Mouse (Mus musculus) cortical plate, adult 2 months (tissue): ENCODE measurements around the gene Spink2. TPM values are rescaled to one million over a fixed set of nuclear protein-coding genes. Genes with fewer than 3 reads are reported as not detected.

Experiments
- H3K27ac ChIP-seq: fragments of 200-500 bp; 2 replicates; pipeline ENCODE4 v1.5.1; 2012; ENCODE audit warnings: low read length, control low read depth, inconsistent platforms; ENCODE audit not compliant: insufficient read depth
- H3K4me1 ChIP-seq: fragments of 200-500 bp; 2 replicates; pipeline ENCODE4 v1.6.1; 2011; ENCODE audit warnings: low read length; ENCODE audit not compliant: control insufficient read depth, insufficient read depth
- H3K4me3 ChIP-seq: fragments of 200-500 bp; 2 replicates; pipeline ENCODE4 v1.5.1; 2011; ENCODE audit warnings: mild to moderate bottlenecking, low read length, control low read depth; ENCODE audit not compliant: insufficient read depth
- CTCF ChIP-seq: fragments of 200-500 bp; IDR thresholded peaks from 2 replicates; pipeline ENCODE4 v1.5.1; 2011; ENCODE audit warnings: mild to moderate bottlenecking, control low read depth, low read length; ENCODE audit not compliant: insufficient read depth; ENCODE audit errors: extremely low read depth
- POLR2A ChIP-seq: fragments of 200-500 bp; IDR thresholded peaks from 2 replicates; pipeline ENCODE4 v1.6.1; 2011; ENCODE audit warnings: mild to moderate bottlenecking, low read length, control low read depth; ENCODE audit not compliant: insufficient read depth; ENCODE audit errors: extremely low read depth
- polyA plus RNA-seq: library from polyadenylated mRNA; depleted of rRNA; stranded (reverse); fragments of >200 nt; gene quantifications from 2 replicates; pipeline ENCODE4 v1.2.3, GENCODE M21; 2012; rRNA removed

Spink2 gene
- not detected in 2 replicates for polyA plus RNA-seq

DNA sequence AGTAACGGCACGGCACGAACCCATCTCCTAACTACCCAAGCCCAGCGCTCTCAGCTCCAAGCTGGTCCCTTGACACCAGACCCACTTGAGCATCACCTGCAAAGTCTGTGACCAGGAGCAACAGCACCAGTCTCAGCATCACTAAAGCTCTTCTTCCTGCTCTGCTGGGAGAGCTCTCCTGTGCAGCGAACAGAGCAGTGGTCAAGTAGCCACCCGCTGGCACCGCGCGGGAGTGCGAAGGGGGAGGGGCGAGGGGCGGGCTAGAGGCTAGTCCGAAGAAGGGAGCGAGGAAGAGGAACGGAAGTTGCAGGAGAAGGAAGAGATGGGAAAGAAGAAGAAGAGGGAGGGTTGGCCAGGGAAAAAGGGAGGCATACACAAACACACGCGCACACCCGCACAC is at the start of gene Spink2:
TSS of gene Spink2 (minus strand) at position 236 of the 400 bp plus-strand sequence.
- TF ChIP-seq POLR2A (no peak), CTCF (no peak)
- H3K4me3 ChIP-seq, result no peak within 1 kb of the TSS
- no peak within 1 kb of the TSS for H3K27ac ChIP-seq
- H3K4me1 ChIP-seq, result no peaks in the 10 kb centered on the region

DNA sequence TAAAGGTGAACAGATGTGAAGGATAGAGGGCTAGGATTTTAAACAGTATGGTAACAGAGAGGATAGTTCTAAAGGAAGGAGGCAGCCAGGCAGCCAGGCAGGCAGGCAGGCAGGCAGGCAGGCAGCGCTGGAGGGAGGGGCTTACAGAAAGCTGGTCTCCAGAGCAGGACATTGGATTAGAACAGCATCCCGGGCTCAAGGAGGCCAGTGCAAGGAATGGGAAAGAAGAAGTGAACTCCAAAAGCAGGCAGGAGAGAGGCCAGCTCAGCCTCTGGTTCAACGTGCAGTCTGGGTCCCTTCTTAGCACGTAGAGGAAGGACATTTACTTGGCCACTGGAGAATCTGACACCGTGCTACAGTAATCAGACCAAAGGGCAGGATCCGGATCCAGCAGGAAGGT is 48.9 kb upstream of the Spink2 start:
- H3K27ac ChIP-seq, result no peak overlapping the region
- H3K4me3 ChIP-seq, result no peak overlapping the region
- TF ChIP-seq POLR2A (no peak), CTCF (no peak)
- H3K4me1 ChIP-seq, result no peaks in the 10 kb centered on the region

DNA sequence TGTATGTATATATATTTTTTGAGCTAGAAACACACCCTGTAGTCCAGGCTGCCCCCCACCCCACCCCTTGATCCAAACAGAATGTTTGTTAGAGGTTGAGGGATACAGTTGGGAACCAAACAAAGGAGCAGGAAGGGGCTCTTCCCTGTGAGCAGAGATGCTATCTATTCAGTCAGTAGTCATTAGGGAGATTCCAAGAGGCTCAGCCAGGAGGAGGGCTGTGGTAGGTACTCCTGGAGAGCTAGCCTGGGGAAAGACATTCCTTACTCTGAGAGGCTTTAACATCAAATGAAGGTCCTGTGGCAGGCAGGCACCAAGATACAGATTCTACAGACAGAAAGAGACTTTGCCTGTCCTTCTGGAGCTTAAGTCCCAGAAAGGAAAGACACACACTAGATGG is 48.0 kb upstream of the Spink2 start:
- H3K4me1 ChIP-seq, result no peaks in the 10 kb centered on the region
- H3K27ac ChIP-seq, result no peak overlapping the region
- TF ChIP-seq CTCF (no peak), POLR2A (no peak)
- H3K4me3 ChIP-seq, result no peak overlapping the region

DNA sequence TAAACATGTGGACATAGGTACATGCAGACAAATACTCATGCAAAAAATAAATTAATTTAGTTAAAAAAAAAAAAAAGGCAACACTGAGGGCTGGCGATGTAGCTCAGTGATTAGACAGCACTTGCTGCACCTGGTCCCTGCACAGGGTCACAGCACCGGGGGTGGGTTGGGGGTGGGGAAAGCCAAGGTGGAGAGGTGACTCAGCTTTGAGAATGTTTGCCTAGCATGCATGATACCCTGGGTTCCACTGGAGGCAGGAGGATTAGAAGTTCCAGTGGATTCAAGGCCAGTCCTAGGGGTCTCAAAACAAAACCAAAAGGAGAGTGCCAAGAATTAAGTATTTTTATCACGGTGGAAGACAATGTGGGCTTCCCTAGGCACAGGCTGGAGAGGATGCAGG is 46.3 kb upstream of the Spink2 start:
- Histone ChIP-seq H3K4me3 (no peak overlapping the region), H3K27ac (no peak overlapping the region), H3K4me1 (no peaks in the 10 kb centered on the region)
- TF ChIP-seq POLR2A (no peak), CTCF (no peak)

DNA sequence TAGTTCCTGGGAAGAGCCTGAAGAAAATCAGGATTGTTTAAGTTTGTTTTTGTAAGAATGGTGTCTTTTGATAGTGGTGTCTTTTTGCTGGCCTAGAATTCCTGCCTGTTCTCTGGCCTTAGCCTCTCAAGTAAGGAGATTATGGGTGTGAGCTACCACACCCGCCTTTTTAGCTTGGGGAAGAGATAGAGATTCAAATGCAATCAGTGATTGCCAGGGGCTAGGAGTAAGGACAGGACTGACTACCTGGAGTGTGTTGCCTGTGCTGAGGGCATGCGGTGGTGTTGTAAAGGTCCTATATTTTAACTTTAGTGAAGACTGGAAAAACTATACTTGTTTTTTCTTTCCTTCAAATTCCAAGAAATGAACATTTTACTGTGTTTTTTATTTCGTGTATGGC is 43.1 kb upstream of the Spink2 start:
- Histone ChIP-seq H3K4me3 (no peak overlapping the region), H3K4me1 (no peaks in the 10 kb centered on the region), H3K27ac (no peak overlapping the region)
- TF ChIP-seq CTCF (no peak), POLR2A (no peak)

DNA sequence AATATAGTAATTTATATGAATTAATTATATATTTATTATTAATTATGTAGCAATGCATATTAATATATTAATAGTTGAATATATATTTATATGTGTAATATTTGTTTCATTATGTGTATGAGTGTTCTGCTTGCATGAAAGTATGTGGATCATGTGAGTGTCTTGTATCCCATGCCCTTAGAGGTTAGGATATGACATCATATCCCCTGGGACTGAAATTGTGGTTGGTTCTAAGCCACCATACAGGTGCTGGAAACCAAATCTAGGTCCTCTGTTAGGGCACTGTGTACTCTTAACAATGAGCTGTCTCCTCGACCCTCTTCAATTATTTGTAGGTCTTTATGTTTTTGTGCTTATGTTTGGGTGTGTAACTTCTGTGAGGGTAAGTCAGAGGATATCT is 41.9 kb upstream of the Spink2 start:
- no peaks in the 10 kb centered on the region for H3K4me1 ChIP-seq
- H3K27ac ChIP-seq, result no peak overlapping the region
- H3K4me3 ChIP-seq, result no peak overlapping the region
- TF ChIP-seq POLR2A (no peak), CTCF (no peak)

DNA sequence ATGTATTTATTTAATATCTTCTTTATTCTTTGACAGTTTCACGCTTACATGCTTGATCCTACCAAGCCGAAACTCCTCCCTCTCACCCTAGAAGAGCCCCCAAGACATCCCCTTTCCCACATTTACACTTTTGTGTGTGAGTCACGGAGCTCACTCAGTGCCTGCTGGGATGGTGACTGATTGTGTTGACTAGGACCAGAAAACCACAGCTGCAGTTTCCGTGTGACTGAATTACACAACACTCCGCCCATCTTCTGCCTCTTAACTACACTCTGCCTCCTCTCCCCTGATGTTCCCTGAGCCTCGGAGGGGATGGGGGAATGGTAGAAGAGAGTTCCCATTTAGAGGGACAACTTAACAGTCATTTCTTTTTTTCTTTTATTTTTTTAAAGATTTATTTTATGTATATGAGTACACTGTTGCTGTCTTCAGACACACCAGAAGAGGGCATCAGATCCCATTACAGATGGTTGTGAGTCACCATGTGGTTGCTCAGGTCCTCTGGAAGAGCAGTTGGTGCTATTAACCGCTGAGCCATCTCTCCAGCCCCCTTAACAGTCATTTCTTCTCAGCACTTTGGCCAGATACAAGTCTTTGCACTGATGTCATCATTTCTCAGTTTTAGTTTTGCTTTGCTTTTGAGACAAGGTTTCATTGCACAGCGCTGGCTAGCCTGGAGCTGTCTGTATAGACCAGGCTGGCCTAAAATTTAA is 41.0 kb upstream of the Spink2 start:
- TF ChIP-seq POLR2A (no peak), CTCF (no peak)
- no peak overlapping the region for H3K27ac ChIP-seq
- H3K4me3 ChIP-seq, result no peak overlapping the region
- no peaks in the 10 kb centered on the region for H3K4me1 ChIP-seq

DNA sequence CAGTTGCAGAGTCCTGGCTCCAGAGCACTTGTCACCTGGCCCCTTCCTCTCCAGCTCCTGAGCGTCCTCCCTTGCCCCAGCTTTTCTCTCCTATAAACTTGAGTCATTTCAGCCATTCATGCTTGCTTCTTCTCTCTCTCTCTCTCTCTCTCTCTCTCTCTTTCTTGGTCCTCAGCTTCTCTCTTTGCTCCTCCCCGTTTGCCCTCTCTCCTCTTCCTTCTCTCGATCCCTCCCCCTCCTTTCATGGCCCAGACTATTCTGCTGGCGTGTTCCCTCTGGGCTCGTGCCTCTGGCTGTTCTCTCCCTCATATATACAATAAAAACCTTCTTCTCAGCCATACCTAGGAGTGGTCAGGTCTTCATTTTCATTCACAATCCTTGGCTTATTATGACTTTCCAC is 40.4 kb upstream of the Spink2 start:
- Histone ChIP-seq H3K27ac (no peak overlapping the region), H3K4me1 (no peaks in the 10 kb centered on the region), H3K4me3 (no peak overlapping the region)
- TF ChIP-seq CTCF, result no peak
- TF ChIP-seq POLR2A, result no peak

DNA sequence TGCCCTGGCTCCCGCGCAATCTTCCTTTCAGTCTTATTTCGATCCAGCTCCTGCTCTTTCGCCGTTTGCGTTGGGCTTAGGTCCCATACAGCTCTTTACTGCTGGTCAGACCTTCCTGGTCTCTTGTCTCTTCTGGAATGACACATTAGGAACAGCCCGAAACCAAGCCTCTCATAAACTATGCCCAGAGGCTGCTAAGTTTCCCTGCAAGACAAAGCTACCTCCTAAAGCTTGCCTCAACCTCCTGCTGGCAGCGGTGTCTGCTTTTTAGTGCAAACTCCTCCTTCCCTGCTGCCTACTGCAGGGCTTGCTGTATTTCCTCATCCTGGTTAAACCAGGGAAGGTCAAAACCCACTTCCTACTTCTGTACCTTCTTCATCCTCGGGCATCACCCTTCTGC is 38.8 kb upstream of the Spink2 start:
- Histone ChIP-seq H3K4me3 (no peak overlapping the region), H3K4me1 (no peaks in the 10 kb centered on the region), H3K27ac (no peak overlapping the region)
- TF ChIP-seq CTCF (no peak), POLR2A (no peak)
